Mouse (Mus musculus) 3134 (cell line): ENCODE results near the gene Acp5.
"Not testable (repeated sequence)": the region's sequence is repeated elsewhere in the genome, so short reads cannot be mapped to it uniquely, and the experiment has no call there.

Source experiments
- DNase-seq: peaks from one replicate; pipeline ENCODE4 v3.0.0-alpha.2; 2011; ENCODE audit warnings: low spot score; ENCODE audit not compliant: insufficient read length; ENCODE audit errors: extremely low read depth

The Acp5 gene

DNA sequence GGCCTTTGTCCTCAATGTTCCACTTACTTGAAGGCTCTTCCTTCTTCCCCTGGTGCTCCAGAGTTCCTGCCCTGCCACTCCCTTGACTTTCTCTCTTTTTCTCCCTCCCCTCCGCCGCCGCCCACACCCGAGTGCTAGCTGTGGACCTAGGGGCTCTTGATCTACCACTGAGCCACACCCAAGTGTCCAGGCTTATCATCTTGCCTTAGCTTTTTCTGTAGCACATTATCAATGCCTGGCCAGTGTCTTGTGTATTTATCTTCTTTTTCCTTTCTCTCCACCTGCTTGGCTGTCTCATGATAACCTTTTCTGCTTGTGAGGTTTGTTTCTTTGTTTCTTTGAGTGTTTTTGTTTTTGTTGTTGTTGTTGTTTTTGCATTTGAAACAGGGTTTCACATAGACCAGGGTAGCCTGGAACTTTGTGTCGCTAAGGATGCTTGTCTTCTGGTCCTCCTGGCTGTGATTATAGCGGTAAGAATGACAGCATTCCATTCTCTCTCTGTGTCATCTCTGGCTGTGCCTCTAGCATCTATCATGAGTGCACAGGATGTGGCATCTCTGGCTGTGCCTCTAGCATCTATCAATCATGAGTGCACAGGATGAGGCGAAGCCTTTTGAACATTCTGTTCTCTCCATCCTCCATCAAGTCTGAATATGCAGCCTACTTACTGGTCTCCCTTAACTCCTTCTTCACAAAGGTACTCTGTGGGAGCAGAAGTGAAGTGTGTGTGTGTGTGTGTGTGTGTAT is at the start of gene Acp5:
TSS of gene Acp5 (minus strand) at position 68 of the 747 bp plus-strand sequence.
- DNase-seq = no peak

DNA sequence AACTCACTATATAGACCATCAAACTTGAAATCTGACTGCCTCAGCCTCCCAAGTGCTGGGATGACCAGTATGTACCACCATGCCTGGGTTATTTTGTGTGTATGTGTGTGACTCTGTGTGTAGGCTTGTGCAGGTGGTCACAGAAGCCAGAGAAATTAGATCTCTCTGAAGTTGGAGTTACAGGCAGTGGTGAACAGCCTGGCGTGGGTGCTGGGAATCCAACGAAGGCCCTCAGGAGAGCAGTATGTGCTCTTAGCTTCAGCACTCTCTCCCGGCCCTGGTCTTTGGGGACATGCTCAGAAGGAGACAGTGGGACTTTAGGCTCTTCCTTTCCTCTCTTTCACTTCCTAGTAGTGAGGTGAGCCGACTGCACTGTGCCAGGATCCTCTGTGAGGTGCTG is 36.8 kb upstream of the Acp5 start:
- no peak for DNase-seq

DNA sequence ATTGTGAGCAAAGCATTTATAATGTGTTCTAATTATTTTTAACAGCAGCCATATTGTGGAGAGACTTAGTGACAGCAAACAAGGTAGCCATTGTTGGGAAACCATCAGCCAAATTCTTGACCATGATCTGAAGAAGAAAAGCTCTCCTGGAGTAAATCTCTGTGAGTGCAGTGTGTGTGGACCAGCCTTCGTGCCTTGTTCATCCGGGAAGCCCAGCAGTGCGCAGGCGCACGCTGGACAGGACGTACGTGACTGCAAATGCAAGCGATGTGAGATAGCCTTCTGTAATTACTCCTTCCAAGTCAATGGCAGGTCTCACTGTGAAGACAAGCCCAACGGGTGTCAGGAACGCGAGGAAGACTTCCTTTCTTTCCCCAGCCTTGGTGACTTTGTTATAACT is 33.8 kb upstream of the Acp5 start:
- no peak for DNase-seq

- DNase-seq = no peak
These were observed 32.2 kb upstream of the Acp5 start for GRCm38 (mm10) chr9:22167751-22168150.

DNA sequence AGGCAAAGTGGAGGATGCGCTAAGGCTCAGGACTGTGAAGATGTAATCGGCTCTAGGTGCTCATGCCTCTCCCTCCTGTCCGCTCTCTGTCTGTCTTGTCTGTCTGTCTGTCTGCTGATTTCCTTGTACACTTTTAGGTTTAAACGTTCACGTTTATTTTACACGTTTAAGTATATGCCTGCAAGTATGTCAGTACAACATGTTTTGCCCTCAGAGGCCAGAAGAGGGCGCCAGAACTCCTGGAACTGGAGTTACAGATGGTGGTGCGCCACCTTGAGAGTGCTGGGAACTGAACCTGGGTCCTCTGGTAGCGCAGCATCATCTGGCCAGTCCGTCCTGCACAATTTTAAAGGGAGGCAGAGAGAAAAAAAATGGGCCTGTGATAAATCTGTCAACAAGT is 31.2 kb upstream of the Acp5 start:
- no peak for DNase-seq

- no peak for DNase-seq
These were observed 30.5 kb upstream of the Acp5 start for GRCm38 (mm10) chr9:22165964-22166363.

- no peak for DNase-seq
These were observed 29.5 kb upstream of the Acp5 start for GRCm38 (mm10) chr9:22164711-22165668.

DNA sequence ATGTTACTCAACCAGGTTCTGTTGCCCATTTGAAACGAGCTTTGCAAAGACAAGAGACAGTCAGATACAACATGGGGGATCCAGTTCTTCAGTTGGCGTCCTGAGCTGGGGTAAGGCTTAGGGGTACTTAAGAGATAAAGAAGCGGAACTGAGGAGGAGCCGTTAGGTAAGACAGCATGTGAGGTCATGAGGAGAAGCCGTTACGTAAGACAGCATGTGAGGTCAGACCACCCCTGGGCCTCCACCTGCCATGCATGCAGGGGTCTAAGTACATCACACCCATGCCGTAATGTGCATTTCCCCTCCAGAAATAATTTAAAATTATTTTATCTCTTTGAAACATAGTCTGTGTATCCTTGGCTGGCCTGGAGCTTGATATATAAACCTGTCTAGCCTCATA is 27.4 kb upstream of the Acp5 start:
- no peak for DNase-seq

GRCm38 (mm10) chr9:22162305-22162704 is 26.8 kb upstream of the Acp5 start:
- DNase-seq = no peak

GRCm38 (mm10) chr9:22161299-22161698 is 25.8 kb upstream of the Acp5 start:
- DNase-seq = no peak

GRCm38 (mm10) chr9:22157516-22158265 is 22.2 kb upstream of the Acp5 start:
- DNase-seq = no peak

DNA sequence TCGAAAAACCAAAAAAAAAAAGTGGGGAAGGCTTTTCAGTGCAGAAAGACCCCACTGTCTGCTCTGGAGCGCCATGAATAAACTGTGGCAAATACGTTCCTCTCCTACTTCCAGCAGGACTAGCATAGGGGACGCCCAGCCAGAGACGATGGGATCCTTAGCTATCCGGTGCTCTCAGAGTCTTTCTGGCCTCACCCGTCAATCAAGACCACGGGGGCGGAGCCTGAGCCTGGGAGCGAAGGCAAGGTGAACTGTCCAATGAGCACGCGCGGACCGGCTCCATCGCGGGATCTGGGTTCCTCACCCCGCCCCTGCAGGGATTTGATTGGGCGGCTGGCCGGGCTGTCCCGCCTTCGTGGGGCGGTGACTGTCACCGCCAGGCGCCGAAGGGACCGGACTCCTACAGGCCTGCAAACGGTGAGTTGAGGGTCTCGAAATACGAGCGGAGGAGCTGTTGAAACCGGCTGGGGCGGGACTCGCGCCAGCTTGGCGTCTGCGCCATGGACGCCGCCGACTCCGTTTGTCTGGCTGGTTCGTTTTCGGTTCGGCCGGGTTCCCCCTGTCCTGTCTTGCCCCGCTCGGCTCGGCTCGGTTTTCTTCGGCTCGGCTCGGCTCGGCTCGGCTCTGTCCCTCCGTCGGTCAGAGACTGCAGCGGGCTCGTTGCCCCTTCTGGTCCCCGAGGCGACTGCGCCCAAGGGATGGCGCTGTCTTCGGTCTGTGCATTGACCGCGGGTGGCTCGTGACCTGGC is 21.2 kb upstream of the Acp5 start, which contains the start of gene Pigyl:
TSS of gene Pigyl (plus strand) at position 350 of the 749 bp plus-strand sequence.
- peak; percentile 96 for DNase-seq

- peak; percentile 56 for DNase-seq
These were observed 20.1 kb upstream of the Acp5 start for GRCm38 (mm10) chr9:22155614-22156013.

DNA sequence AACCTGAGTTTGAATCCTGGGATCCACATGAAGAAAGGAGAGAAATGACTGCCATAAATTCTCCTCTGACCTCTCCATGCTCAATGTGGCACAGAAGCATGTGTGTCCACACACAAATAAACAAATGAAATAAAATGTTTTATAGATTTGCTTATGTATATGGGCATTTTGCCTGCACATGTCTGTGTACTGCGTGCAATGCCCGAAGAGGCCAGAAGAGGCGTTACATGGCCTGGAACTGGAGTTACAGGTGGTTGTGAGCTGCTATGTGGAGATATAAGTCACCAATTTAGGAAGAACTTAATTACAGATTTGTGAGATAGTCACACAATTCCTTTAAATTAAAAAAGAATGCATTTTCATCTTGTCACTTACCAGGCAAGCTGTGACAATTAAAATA is 18.3 kb upstream of the Acp5 start:
- DNase-seq = no peak

GRCm38 (mm10) chr9:22150946-22151345 is 15.4 kb upstream of the Acp5 start:
- no peak for DNase-seq

GRCm38 (mm10) chr9:22150249-22150693 is 14.8 kb upstream of the Acp5 start:
- not testable (repeated sequence) for DNase-seq

GRCm38 (mm10) chr9:22149426-22150248 is 14.1 kb upstream of the Acp5 start:
- DNase-seq = no peak

DNA sequence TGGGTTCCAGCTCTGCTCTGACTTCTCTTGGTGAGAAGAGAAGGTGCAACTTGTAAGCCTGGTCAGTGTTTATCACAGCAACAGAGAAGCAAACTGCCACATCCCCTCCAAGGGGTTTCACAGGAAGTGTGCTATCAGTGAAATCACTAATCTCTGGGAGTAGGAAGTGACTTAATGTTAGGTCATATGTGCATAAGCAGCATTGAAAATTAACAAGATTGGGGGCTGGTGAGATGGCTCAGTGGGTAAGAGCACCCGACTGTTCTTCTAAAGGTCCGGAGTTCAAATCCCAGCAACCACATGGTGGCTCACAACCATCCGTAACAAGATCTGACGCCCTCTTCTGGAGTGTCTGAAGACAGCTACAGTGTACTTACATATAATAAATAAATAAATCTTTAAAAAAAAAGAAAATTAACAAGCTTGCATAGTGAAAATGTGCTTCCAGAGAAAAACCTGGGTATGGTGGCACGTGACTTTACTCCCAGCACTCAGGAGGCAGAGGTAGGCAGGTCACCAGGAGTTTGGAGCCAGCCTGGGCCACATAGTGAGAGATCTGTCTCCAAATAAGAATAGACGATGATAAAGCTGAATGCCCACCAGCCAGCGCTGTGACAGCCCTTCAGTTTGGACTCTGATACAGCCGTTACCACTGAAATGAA is 8.9 kb upstream of the Acp5 start:
- DNase-seq = no peak
